Mouse (Mus musculus): ENCODE data around the gene Clstn1. TPM values are rescaled to one million over a fixed set of nuclear protein-coding genes. Genes with fewer than 3 reads are reported as not detected.
A peak's percentile ranks its signal among the peaks of the same experiment; 100 is the strongest.

Gene Clstn1
- total RNA-seq, 2 experiments from 2014 or later = 782 to 866 TPM

- peak in 1 of 2 experiments; percentile 69 for DNase-seq (ENCODE audit: extremely low spot score in 1 of 2, low spot score in 1 of 2)
These were observed 42.1 kb downstream of the Clstn1 start for GRCm38 (mm10) chr4:149628372-149628771.

- no peak for DNase-seq (ENCODE audit: extremely low spot score in 1 of 2, low spot score in 1 of 2)
These were observed 42.5 kb downstream of the Clstn1 start for GRCm38 (mm10) chr4:149628810-149629209.

- DNase-seq (ENCODE audit: extremely low spot score in 1 of 2, low spot score in 1 of 2) = no peak
These were observed 46.5 kb downstream of the Clstn1 start for GRCm38 (mm10) chr4:149632670-149633307.

- no peak for DNase-seq (ENCODE audit: extremely low spot score in 1 of 2, low spot score in 1 of 2)
These were observed 47.9 kb downstream of the Clstn1 start for GRCm38 (mm10) chr4:149634157-149634556.

GRCm38 (mm10) chr4:149634966-149635365, 48.7 kb downstream of the Clstn1 start:
- DNase-seq (ENCODE audit: extremely low spot score in 1 of 2, low spot score in 1 of 2) = no peak

GRCm38 (mm10) chr4:149635915-149636415, 49.7 kb downstream of the Clstn1 start:
- DNase-seq (ENCODE audit: extremely low spot score in 1 of 2, low spot score in 1 of 2) = no peak

- DNase-seq (ENCODE audit: extremely low spot score in 1 of 2, low spot score in 1 of 2) = no peak
These were observed 51.7 kb downstream of the Clstn1 start for GRCm38 (mm10) chr4:149637942-149638341.

GRCm38 (mm10) chr4:149640831-149641230, 54.6 kb downstream of the Clstn1 start:
- DNase-seq (ENCODE audit: extremely low spot score in 1 of 2, low spot score in 1 of 2) = no peak

GRCm38 (mm10) chr4:149641400-149641799, 55.1 kb downstream of the Clstn1 start:
- no peak for DNase-seq (ENCODE audit: extremely low spot score in 1 of 2, low spot score in 1 of 2)

GRCm38 (mm10) chr4:149641956-149642355, 55.7 kb downstream of the Clstn1 start:
- no peak for DNase-seq (ENCODE audit: extremely low spot score in 1 of 2, low spot score in 1 of 2)

GRCm38 (mm10) chr4:149645761-149646160, 59.5 kb downstream of the Clstn1 start:
- DNase-seq (ENCODE audit: extremely low spot score in 1 of 2, low spot score in 1 of 2) = no peak

GRCm38 (mm10) chr4:149648031-149648805, 62.0 kb downstream of the Clstn1 start:
- DNase-seq (ENCODE audit: extremely low spot score in 1 of 2, low spot score in 1 of 2) = no peak

- DNase-seq (ENCODE audit: extremely low spot score in 1 of 2, low spot score in 1 of 2) = peak; percentile 74 to 83
These were observed 64.4 kb downstream of the Clstn1 start for GRCm38 (mm10) chr4:149650493-149651193.

- peak in 1 of 2 experiments; percentile 65 for DNase-seq (ENCODE audit: extremely low spot score in 1 of 2, low spot score in 1 of 2)
These were observed 68.0 kb downstream of the Clstn1 start for GRCm38 (mm10) chr4:149654232-149654631.

GRCm38 (mm10) chr4:149657858-149658416, 71.7 kb downstream of the Clstn1 start:
- no peak for DNase-seq (ENCODE audit: extremely low spot score in 1 of 2, low spot score in 1 of 2)

- no peak for DNase-seq (ENCODE audit: extremely low spot score in 1 of 2, low spot score in 1 of 2)
These were observed 73.3 kb downstream of the Clstn1 start for GRCm38 (mm10) chr4:149659495-149660116.

GRCm38 (mm10) chr4:149660598-149660997, 74.3 kb downstream of the Clstn1 start:
- DNase-seq (ENCODE audit: extremely low spot score in 1 of 2, low spot score in 1 of 2) = no peak

GRCm38 (mm10) chr4:149661967-149662589, 75.8 kb downstream of the Clstn1 start:
- DNase-seq (ENCODE audit: extremely low spot score in 1 of 2, low spot score in 1 of 2) = no peak

GRCm38 (mm10) chr4:149663849-149664503, 77.7 kb downstream of the Clstn1 start:
- no peak for DNase-seq (ENCODE audit: extremely low spot score in 1 of 2, low spot score in 1 of 2)

Data from layer of hippocampus, postnatal 25 days (tissue).